Comparison of ENCODE assay signal across 9 mouse cellular contexts in genomic region chr14:55497449-55497821, GRCm38 (mm10). TPM values are rescaled to one million over a fixed set of nuclear protein-coding genes. Genes with fewer than 3 reads are reported as not detected.
A peak's percentile ranks its signal among the peaks of the same experiment; 100 is the strongest.
DNase-seq lines count a peak whose midpoint lies in the region; ATAC-seq and TF ChIP-seq lines count a peak whose summit lies in the region.
"Had no signal": no experiment of that assay in that cellular context is flagged by ENCODE, and none has a peak within 500 bp of the region (broad histone marks: within the 10 kb centered on the region; RNA-seq: fewer than 3 reads in every experiment).

No protein-coding gene starts in this region.

- H3K9me3 ChIP-seq in forebrain, embryonic 11.5 days (ENCODE audit: control insufficient read depth, low read length): no peaks in the 10 kb centered on the region
- H3K9me3 ChIP-seq in lung, embryonic 14.5 days (ENCODE audit: low read depth, low read length): no peaks in the 10 kb centered on the region

- H3K4me1 ChIP-seq in forebrain, embryonic 11.5 days (replicated peaks; ENCODE audit: control insufficient read depth, insufficient read depth, low read length): no peaks in the 10 kb centered on the region
- no peaks in the 10 kb centered on the region for H3K4me1 ChIP-seq in lung, embryonic 14.5 days (ENCODE audit: insufficient read depth)
- peaks cover 4% of the 10 kb centered on the region for H3K4me1 ChIP-seq in olfactory bulb, adult 2 months (ENCODE audit: control insufficient read depth, insufficient read depth, low read length)

- H3K4me2 ChIP-seq in forebrain, embryonic 11.5 days (ENCODE audit: low read depth, low read length, severe bottlenecking): no peak overlapping the region
- H3K4me2 ChIP-seq in lung, embryonic 14.5 days: no peak overlapping the region

- peak; percentile 75 for ATAC-seq in forebrain, embryonic 11.5 days (replicated peaks; ENCODE audit: low FRiP score)
- ATAC-seq in lung, embryonic 14.5 days (ENCODE audit: insufficient read depth): peak; percentile 67

- no peak overlapping the region for H3K4me3 ChIP-seq in forebrain, embryonic 11.5 days (ENCODE audit: low read depth, low read length)
- H3K4me3 ChIP-seq in lung, embryonic 14.5 days (ENCODE audit: low read depth, low read length): no peak overlapping the region
- H3K4me3 ChIP-seq in olfactory bulb, adult 2 months (ENCODE audit: insufficient read depth, low read depth, low read length): no peak overlapping the region

- no peaks in the 10 kb centered on the region; the same call in 1 of the 2 replicates for H3K36me3 ChIP-seq in forebrain, embryonic 11.5 days (ENCODE audit: control insufficient read depth, insufficient read depth, low read length)
- no peaks in the 10 kb centered on the region for H3K36me3 ChIP-seq in lung, embryonic 14.5 days (ENCODE audit: insufficient read depth)

- H3K27ac ChIP-seq in forebrain, embryonic 11.5 days (ENCODE audit: low read depth, low read length): no peak overlapping the region
- no peak overlapping the region for H3K27ac ChIP-seq in lung, embryonic 14.5 days (ENCODE audit: low read depth)
- no peak overlapping the region for H3K27ac ChIP-seq in olfactory bulb, adult 2 months (ENCODE audit: insufficient read depth, low read depth, low read length)

- peak; percentile 92 for DNase-seq in ES-CJ7 (ENCODE audit: low read depth, low spot score)
- peak; percentile 85 for DNase-seq in c-Kit-positive CD71-negative TER-119-negative erythroid progenitor cells, embryonic 14.5 days (ENCODE audit: low read depth)
- peak; percentile 91 for DNase-seq in forebrain, embryonic 11.5 days (ENCODE audit: low spot score)
- DNase-seq in heart, postnatal 25 days (ENCODE audit: low spot score): peak; percentile 61
- peak; percentile 94 to 95 for DNase-seq in kidney, postnatal 4 days
- DNase-seq in lung, embryonic 14.5 days: peak; percentile 94
- DNase-seq in thymus, postnatal 0 days (ENCODE audit: low spot score): peak; percentile 80

- TF ChIP-seq CTCF in lung, embryonic 14.5 days (IDR thresholded peaks at IDR 0.05; ENCODE audit: low read depth): peak; percentile 99
- TF ChIP-seq CTCF in olfactory bulb, adult 2 months (IDR thresholded peaks at IDR 0.05; ENCODE audit: insufficient read depth, low read depth, low read length): peak; percentile 91

- WGBS in forebrain, embryonic 11.5 days: 39% methylated on average over 6 of the region's 6 CpGs
- WGBS in lung, embryonic 14.5 days: 21% methylated on average over 6 of the region's 6 CpGs
- WGBS in olfactory bulb, adult 2 months: 33% methylated on average over 6 of the region's 6 CpGs

- no peak for TF ChIP-seq POLR2A in olfactory bulb, adult 2 months (IDR thresholded peaks at IDR 0.05; ENCODE audit: insufficient read depth, low read depth, low read length)

- no peak overlapping the region for H3K9ac ChIP-seq in forebrain, embryonic 11.5 days (ENCODE audit: low read length)
- no peak overlapping the region for H3K9ac ChIP-seq in lung, embryonic 14.5 days

- H3K27me3 ChIP-seq in forebrain, embryonic 11.5 days (ENCODE audit: control insufficient read depth, insufficient read depth, low read length): no peaks in the 10 kb centered on the region
- no peaks in the 10 kb centered on the region for H3K27me3 ChIP-seq in lung, embryonic 14.5 days (ENCODE audit: insufficient read depth, low read length)

- intact Hi-C loops in heart, postnatal 25 days (cut with DNase I): loop anchor here (1.0 to 10.0 kb wide), 4 partner anchors 39 to 257 kb away; partner anchors contain the start of genes Cideb and Irf9

RNA-seq across cellular contexts. Expression of gene Carmil3, which starts 7.0 kb away (rescaled TPM):
- polyA plus RNA-seq in forebrain, embryonic 11.5 days (2014; fragmentation: Nextera tagmentation; extraction: Ambion mirVana): 13.3 and 14.6 TPM in 2 replicates
- 1 to 10 TPM; 2.3 to 2.4 TPM for total RNA-seq in heart, postnatal 25 days (2021)
- polyA plus RNA-seq in lung, embryonic 14.5 days (2014; fragmentation: Nextera tagmentation; extraction: Ambion mirVana): 2.8 and 3.1 TPM in 2 replicates
- polyA plus RNA-seq in olfactory bulb, adult 2 months (2012; ENCODE audit: insufficient read depth, insufficient read length, low replicate concordance, missing spikeins): not detected in 2 replicates
- 1.1 and 1.3 TPM in 2 replicates for polyA plus RNA-seq in thymus, postnatal 0 days (2015; fragmentation: Nextera tagmentation; extraction: Ambion mirVana)

RNA-seq across cellular contexts. Expression of gene Cpne6, which starts 12.8 kb away (rescaled TPM):
- 0.21 and 0.28 TPM in 2 replicates for polyA plus RNA-seq in forebrain, embryonic 11.5 days (2014; fragmentation: Nextera tagmentation; extraction: Ambion mirVana)
- total RNA-seq in heart, postnatal 25 days (2021): not detected
- 0.15 and 0.25 TPM in 2 replicates for polyA plus RNA-seq in lung, embryonic 14.5 days (2014; fragmentation: Nextera tagmentation; extraction: Ambion mirVana)
- polyA plus RNA-seq in olfactory bulb, adult 2 months (2012; ENCODE audit: insufficient read depth, insufficient read length, low replicate concordance, missing spikeins): 357 TPM in 1 of 2 replicates, not detected in the other
- polyA plus RNA-seq in thymus, postnatal 0 days (2015; fragmentation: Nextera tagmentation; extraction: Ambion mirVana): 0.31 and 0.39 TPM in 2 replicates

RNA-seq across cellular contexts. Expression of gene Dhrs4, which starts 18.9 kb away (rescaled TPM):
- polyA plus RNA-seq in forebrain, embryonic 11.5 days (2014; fragmentation: Nextera tagmentation; extraction: Ambion mirVana): 30.2 and 36.5 TPM in 2 replicates
- total RNA-seq in heart, postnatal 25 days (2021): 100 to 1,000 TPM in 1 of 2 experiments, 10 to 100 TPM in 1; 99.7 to 119 TPM
- 66.6 and 68.6 TPM in 2 replicates for polyA plus RNA-seq in lung, embryonic 14.5 days (2014; fragmentation: Nextera tagmentation; extraction: Ambion mirVana)
- polyA plus RNA-seq in olfactory bulb, adult 2 months (2012; ENCODE audit: insufficient read depth, insufficient read length, low replicate concordance, missing spikeins): not detected in 2 replicates
- 62.4 and 63.8 TPM in 2 replicates for polyA plus RNA-seq in thymus, postnatal 0 days (2015; fragmentation: Nextera tagmentation; extraction: Ambion mirVana)

RNA-seq across cellular contexts. Expression of gene Nrl, which starts 27.3 kb away (rescaled TPM):
- polyA plus RNA-seq in forebrain, embryonic 11.5 days (2014; fragmentation: Nextera tagmentation; extraction: Ambion mirVana): not detected in 2 replicates
- total RNA-seq in heart, postnatal 25 days (2021): under 1 TPM in 1 of 2 experiments, not detected in 1; 0.18 TPM
- polyA plus RNA-seq in lung, embryonic 14.5 days (2014; fragmentation: Nextera tagmentation; extraction: Ambion mirVana): not detected in 2 replicates
- polyA plus RNA-seq in olfactory bulb, adult 2 months (2012; ENCODE audit: insufficient read depth, insufficient read length, low replicate concordance, missing spikeins): not detected in 2 replicates
- 0.07 and 0.08 TPM in 2 replicates for polyA plus RNA-seq in thymus, postnatal 0 days (2015; fragmentation: Nextera tagmentation; extraction: Ambion mirVana)
- polyA plus RNA-seq: heart, embryonic 14.5 days had no signal

RNA-seq across cellular contexts. Expression of gene Pck2, which starts 42.6 kb away (rescaled TPM):
- polyA plus RNA-seq in forebrain, embryonic 11.5 days (2014; fragmentation: Nextera tagmentation; extraction: Ambion mirVana): 16.2 and 17.8 TPM in 2 replicates
- total RNA-seq in heart, postnatal 25 days (2021): 10 to 100 TPM; 11.7 to 14.3 TPM
- polyA plus RNA-seq in lung, embryonic 14.5 days (2014; fragmentation: Nextera tagmentation; extraction: Ambion mirVana): 52.1 and 55.4 TPM in 2 replicates
- polyA plus RNA-seq in olfactory bulb, adult 2 months (2012; ENCODE audit: insufficient read depth, insufficient read length, low replicate concordance, missing spikeins): not detected in 2 replicates
- 4.7 and 5.6 TPM in 2 replicates for polyA plus RNA-seq in thymus, postnatal 0 days (2015; fragmentation: Nextera tagmentation; extraction: Ambion mirVana)

Comparison
In these comparisons a context has a peak if more than half of its experiments do, and no peak if none do; other contexts are left out.
1. RNA of gene Dhrs4, which starts 18.9 kb away (polyA plus RNA-seq): 66.6 to 68.6 TPM in lung, embryonic 14.5 days, 62.4 to 63.8 TPM in thymus, postnatal 0 days and 30.2 to 36.5 TPM in forebrain, embryonic 11.5 days; not detected in olfactory bulb, adult 2 months; every median in the first group is over 10 times any median in the second.
2. Peak in every context shown above with its lines, with median percentiles within 50 percentile points of each other: DNase-seq.